Mouse (Mus musculus) ES-E14 (cell line): ENCODE measurements at regions not wholly inside any gene's neighbourhood (a gene's known extent, or its start where the extent isn't known, plus 50 kb on each side); places are given as distances from the start of the nearest gene placed in this dataset.

Experiments used
- CHD2 ChIP-seq: IDR thresholded peaks from 2 replicates; pipeline ENCODE4 v1.6.1; 2014; ENCODE audit warnings: mild to moderate bottlenecking, low read depth, low read length, inconsistent platforms
- HCFC1 ChIP-seq: IDR thresholded peaks from 2 replicates; pipeline ENCODE4 v1.6.1; 2012; ENCODE audit warnings: low read length, inconsistent platforms, borderline replicate concordance; ENCODE audit not compliant: insufficient read depth
- MAFK ChIP-seq: IDR thresholded peaks from 2 replicates; pipeline ENCODE4 v1.6.1; 2014; ENCODE audit warnings: mild to moderate bottlenecking, low read depth, low read length, inconsistent platforms; ENCODE audit not compliant: insufficient read depth

GRCm38 (mm10) chr15:14741733-14742132, 1568.3 kb upstream of the Cdh6 start:
- TF ChIP-seq HCFC1 (no peak), MAFK (no peak), CHD2 (no peak)
